Mouse (Mus musculus) T-cell, adult 66 days (primary cell): ENCODE measurements around the gene Prr14l. TPM values are rescaled to one million over a fixed set of nuclear protein-coding genes. Genes with fewer than 3 reads are reported as not detected.

Experiments used
- total RNA-seq, 2 experiments: library from RNA; stranded (reverse); gene quantifications; 3 replicates in 1 of 2; 4 replicates in 1 of 2; pipeline ENCODE4 v1.2.4; 2023

Gene Prr14l
- 10 to 100 TPM; 46.8 to 57.2 TPM for total RNA-seq

GRCm38 (mm10) chr5:32853731-32854507 lies at the start of gene Prr14l:
Gene Prr14l, minus strand, starts transcription at chr5:32854256.

GRCm38 (mm10) chr5:32863253-32864228 lies 9.5 kb upstream of the Prr14l start, which contains the start of gene Depdc5:
Gene Depdc5, plus strand, starts transcription at chr5:32863701.

GRCm38 (mm10) chr5:32827009-32827408 lies 27.0 kb downstream of the Prr14l start, which contains the start of gene Gm20671:
Gene Gm20671, minus strand, starts transcription at chr5:32827109.

GRCm38 (mm10) chr5:32785313-32785915 lies 68.6 kb downstream of the Prr14l start, which contains the start of gene Pisd:
Gene Pisd, minus strand, starts transcription at chr5:32785646.

Other genes starting within 250 kb of the Prr14l start
- gene Yes1, start 243.1 kb downstream of the Prr14l start, total RNA-seq = 1 to 10 TPM; 2.4 to 4.1 TPM
- 10 to 100 TPM; 38.6 to 41.9 TPM for gene Pisd, start 68.6 kb downstream of the Prr14l start, total RNA-seq
- gene Gm20671, start 27.1 kb downstream of the Prr14l start, total RNA-seq = not detected
- gene Depdc5, start 9.4 kb upstream of the Prr14l start, total RNA-seq = 10 to 100 TPM; 60.2 to 62.6 TPM
- 100 to 1,000 TPM; 119 to 131 TPM for gene Ywhah, start 164.6 kb upstream of the Prr14l start, total RNA-seq
- not detected for gene Slc5a1, start 250.0 kb upstream of the Prr14l start, total RNA-seq